Mouse (Mus musculus) forelimb bud, embryonic 11.5 days (tissue): ENCODE results near the gene Fam214a.

ENCODE experiments used
- DNase-seq: peaks from one replicate; pipeline ENCODE4 v3.0.0-alpha.2; 2012; ENCODE audit warnings: low read depth, low spot score

Gene Fam214a

DNA sequence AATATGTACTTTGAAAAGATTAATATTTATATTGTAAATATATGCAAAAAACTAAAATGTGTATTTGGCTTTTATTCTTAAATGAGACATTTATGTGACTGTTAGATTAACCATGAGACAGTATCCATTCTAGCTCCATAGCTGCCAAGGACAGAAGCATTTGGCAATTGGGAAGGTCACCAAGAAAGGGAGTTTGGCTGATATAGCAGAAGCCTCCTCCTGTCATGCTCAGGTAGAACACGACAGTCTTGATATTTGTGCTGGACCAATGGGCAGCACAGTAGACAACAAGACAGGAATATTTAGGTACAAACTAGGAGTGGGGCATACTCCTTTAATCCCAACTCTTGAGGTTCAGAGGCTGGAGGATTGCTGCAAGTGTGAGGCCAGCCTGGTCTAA lies 79.7 kb downstream of the Fam214a start:
- no peak for DNase-seq

DNA sequence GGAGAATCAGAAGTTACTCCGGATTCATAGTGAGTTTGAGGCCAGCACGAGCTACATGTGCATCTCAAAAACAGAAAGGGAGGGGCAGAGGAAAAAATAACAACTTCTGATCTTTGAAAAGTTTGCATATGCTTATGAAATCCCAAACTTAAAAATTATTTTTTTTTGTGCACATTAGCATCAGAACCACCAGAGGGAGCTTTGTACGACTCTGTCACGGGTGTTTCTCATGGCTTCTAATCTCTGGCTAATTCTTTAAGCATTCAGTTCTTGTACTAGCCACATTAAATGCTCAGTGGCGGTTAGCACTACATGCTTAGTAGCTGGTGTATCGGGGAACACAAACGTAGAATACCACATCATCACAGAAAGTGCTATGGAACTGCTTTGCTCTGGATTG lies 80.5 kb downstream of the Fam214a start:
- no peak for DNase-seq

DNA sequence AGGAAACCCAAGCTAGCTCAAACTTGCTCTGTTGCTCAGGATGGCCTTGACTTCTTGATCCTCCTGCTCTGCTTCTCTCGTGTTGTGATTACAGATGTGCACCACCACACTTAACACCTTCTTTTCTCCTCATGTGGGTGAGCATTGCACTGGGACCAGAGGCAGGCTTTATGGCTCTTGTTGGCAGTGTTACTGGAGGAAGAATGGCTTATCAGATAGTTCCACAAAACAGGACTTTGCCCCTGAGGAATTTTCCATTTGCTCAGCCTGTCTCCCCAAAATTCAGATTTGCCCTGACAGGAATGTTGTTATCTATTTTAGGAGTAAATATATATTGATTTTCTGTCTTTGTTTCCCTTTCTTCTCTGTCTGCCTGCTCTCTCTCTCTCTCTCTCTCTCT lies 82.0 kb downstream of the Fam214a start:
- DNase-seq: no peak

DNA sequence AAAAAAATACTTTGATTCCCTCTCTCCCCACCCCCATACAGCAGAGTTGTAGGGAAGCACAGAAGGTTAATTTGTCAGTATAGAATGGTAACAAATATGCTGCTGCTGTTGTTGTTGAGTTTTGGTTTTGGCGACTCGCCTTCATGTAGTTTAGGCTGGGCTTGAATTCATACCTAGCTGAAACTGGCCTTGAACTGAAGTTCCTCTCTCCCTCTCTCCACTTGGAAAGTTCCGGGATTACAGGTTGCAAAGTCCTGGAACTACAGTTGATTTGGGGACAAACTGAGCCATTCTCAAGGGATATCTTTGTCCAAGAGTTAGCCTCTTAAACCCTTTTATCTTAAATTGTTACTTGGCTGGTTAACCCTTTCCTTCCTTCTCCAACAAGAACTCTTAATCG lies 83.3 kb downstream of the Fam214a start:
- no peak for DNase-seq

DNA sequence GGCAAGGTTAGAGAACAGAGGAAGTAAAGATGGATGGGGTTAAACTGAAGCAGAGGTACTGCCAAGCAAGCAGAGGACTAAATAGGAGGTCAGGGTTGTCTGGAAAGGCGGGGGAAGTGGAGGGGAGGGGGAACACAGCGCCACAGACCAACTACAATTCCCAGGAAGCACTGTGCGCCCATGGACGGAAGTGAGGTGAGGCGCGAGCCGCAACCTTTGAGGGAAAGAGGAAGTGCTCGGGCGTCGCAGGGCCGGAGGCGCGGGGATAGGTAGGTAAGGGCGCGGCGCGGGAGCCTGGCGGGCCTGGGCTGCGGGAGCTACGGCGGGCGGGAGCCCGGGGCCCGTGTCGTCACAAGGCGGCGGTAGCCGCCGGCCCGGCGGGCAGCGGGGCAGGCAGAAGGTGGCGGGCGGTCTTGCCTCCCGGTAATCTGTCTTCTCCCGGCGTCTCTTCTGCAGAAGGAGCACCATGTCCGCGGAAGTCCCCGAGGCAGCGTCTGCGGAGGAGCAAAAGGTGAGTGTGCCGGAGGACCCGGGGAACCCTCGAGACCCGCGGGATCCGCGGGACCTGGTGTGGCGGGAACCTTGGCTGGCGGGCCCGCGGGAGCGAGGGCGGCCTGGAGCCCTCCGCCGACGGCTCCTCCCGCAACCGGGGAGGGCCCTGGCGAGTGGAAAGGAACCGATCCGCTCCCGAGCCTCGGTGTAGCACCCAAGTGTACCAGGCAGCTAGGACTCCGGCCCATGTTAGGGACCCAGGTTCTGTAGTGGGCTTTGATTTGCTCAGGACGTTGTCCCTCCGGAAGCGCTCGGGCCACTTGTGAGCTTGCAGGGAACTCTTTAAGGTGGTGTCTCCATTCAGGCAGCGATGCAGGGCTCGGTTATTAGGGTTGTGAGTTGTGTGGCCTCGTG lies 85.0 kb downstream of the Fam214a start, which contains the start of gene Arpp19:
Gene Arpp19, plus strand, starts transcription at position 164 of the 906 bp plus-strand sequence.
- DNase-seq: peak; percentile 83

DNA sequence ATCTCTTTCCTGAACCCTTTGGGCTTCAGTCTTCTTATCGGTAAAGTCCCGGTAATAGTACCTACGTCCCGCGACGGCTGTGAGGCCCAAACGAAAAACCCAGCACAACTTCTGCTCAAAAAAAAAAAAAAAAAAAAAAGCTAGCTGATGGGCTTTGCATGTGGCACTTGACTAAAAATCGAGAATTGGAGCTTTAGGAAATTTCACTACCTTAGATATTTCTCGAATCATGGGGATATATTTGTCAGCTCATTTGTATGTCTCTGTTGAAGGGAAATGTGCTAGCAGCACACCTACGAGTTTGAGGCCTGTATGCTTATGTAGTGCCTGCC lies 85.6 kb downstream of the Fam214a start:
- DNase-seq: no peak

DNA sequence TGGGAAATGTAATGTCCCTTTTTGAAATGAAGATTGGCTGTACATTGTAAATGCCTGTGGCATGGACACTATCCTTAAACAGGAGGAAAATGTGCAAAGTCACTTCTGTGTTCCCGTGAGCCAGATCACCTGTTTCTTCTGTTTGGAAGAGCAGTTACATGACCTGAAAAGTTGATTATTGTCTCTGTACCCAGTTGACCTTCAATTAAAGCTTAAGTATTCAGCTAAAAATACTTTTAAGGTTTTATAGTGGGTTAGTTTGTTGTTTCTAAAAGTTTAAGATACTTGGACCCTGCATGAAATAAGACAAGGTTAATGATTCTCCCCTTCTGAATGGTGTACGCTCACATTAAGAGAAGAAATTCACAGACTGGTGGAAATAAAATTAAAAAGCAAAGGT lies 87.9 kb downstream of the Fam214a start:
- DNase-seq: no peak

DNA sequence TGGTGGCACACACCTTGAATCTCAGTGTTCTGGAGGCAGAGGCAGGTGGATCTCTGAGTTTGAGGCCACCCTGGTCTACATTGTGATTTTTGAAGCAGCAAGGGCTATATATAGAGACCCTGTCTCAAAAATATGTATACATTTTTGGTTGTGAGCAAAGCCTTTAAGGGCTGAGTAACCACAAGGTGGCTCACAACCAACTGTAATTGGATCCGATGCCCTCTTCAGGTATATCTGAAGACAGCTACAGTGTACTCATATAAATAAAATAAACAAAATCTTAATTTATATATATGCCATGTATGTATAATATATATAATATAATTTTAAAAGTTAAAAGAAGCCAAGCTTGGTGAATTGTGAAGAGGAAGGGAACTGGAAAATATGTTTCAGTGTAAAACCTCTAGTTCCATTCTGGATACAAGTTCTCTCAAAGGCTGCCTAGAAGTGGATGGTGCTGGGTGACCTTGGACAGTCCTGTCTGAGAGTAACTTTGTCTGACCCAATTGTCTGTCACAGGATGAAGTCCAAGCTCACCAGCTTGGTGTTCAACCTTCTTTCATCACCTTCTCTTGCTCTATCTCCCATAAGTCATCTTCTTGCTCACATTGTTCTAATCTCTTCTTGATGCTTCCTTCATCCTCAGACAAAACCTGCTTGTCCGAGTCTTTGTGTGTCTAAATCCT lies 89.3 kb downstream of the Fam214a start:
- no peak for DNase-seq

DNA sequence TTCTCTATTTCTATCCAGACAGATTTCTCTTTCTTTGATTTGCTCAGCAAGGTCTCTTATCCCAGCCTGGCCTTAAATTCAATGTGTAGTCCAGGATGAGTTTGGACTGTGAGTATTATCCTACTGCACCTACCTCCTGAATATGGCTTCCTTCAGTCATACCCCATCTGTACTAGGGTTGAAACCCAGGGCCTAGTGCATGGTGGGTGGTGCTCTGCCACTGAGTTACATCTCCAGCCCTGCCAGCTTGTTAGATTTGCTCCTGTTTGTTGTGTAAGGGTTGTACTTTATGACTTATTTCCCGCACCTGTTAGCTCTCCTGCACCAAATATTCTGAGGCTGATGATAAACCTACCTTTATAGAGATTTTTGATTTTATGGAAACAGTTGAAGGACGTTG lies 90.5 kb downstream of the Fam214a start:
- no peak for DNase-seq

DNA sequence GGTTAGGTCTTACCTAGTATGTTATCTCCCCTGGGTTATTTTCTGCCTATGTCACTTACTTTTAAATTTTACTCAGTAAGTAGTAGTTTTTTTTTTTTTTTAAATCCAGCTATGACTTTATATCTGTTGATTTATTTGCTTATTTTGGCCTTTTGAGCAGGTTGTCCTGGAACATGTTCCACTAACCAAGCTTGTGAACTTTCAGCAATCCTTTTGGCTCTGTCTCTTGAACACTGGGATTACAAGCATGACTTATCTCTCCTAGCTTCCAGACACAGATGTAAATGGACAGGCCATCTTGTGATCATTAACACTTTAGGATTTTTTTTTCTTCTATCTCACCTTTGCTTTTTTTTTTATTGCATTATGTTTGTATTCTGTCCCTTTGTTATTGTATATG lies 94.4 kb downstream of the Fam214a start:
- no peak for DNase-seq

DNA sequence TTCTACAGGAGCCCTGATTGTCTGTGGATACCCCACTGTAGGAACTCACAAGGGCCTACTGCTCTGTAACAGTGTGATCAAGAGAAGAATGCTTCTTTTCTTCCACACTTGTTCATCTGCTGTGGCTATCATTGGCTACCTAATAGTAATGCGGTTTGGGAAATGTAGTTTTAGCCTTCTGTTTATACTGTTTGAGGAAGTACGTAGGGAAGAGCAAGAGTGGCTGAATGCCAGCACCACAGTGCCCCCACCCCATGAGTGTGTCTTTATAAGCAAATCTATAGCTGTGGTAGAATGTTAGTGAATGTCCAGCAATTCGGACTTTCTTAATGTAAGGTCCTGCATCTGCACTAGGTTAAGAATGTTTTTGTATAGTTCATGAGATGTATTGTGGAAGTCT lies 96.4 kb downstream of the Fam214a start:
- DNase-seq: no peak

DNA sequence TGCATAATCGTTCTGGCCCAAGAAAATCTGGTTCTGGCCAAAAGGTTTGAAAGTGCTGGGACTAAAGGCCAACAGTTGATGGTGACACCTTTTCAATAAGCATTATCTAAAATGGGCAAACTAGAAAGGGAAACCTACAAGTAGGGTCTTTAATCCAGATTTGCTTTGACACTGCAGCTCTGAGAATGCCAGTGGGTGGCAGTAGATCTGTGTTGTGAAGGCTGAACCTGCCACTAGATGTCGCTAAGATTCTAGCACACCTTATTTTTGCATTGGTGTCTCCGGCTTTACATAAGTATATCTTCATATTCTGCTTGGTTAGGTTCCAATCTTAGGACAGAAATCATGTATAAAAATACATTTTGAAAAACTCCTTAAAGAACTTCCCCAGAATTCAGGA lies 97.3 kb downstream of the Fam214a start:
- peak; percentile 64 for DNase-seq

DNA sequence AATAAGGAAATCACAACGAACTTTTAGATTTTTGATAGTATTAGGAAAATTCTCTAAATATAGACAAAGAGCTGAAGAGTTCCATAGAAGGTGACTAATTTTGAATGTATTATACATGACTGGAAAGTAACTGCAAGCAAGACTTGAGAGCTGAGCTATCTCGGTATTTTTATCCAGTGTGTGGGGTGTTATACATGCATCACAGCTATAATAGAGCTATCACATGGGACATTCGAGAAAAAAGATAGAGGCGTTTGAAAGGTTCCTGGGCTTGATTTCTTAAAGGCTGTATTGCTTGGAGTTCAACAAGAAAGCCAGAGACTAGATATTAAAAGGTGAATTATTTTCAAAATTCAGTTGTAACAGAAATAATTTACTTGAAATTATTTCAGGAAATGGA lies 99.2 kb downstream of the Fam214a start:
- DNase-seq: no peak

DNA sequence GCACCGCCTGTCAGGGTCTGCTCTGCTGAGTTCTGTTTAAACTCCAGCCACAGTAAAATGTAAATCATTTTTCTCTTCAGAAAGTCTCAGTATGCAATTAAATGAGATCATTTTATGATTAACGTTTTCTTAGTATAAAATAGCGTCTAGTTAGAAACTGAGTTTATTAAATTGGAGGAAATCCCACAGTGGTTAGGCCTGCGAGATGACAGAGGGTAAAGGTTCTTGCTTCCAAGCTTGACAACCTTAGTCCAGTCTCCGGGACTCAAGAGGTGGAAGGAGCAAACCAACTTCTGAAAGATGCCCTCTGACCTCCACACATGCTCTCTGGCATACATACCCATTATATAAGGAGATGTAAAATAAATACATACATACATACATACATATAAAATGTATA lies 102.4 kb downstream of the Fam214a start:
- DNase-seq: no peak

DNA sequence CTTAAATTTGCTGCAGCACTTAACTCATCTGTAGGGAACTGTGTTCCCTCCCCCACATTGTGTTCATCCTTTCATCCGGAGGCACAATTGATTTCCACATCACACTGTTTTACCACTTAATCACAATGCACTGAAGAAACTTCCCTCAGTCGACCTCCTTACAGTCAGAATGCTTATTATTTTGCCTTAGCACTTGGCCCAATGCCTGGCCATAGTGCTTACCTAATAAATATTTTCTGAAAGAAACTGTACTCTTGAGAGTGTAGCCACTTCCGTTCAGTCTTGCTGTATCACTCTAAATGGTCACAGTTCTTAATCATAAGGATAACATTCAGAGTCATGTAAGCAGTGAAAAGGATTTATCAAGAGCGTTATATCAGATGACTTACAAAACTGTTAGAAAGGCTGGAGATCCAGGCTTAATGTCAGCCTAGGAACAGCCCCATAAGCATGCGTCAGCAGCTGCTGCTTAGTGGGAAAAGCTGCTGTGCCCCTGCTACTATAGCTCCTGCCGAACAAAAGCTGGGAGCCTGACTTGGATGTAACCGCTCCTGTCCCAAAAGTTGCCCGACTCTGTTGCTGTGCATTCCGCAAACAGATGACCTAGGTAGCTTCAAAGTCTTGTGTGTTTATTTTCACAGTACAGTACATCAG lies 112.1 kb downstream of the Fam214a start:
- no peak for DNase-seq

DNA sequence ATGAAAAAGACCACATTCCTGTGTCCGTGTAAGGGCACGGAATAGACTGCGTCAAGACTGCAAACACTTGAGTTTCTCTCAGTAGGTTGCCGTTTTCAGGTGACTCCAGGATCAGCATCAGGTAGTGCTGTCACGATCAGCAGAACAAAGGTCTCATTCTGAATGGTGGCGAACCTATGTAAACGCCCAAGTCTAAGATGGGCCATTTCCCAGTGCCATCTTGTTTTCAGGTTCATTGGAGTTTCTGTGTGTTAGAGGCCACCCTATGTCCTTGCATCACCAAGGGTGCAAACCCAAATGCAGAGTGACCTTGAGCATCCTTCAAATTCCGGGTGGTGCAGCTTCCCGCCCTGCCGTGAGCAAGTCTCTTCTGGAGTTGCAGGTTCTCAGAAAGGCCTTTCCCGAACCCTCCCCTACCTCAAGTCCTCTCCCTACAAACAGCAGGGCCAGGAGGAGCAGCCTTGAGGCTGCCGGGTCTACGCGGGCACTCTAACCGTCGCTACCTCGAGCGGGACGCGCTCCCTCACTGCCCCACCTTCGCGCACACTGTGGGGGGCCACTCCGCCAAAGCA lies 117.9 kb downstream of the Fam214a start, which contains the start of gene Myo5a:
Gene Myo5a, plus strand, starts transcription at position 559 of the 572 bp plus-strand sequence.
- DNase-seq: peak; percentile 31

DNA sequence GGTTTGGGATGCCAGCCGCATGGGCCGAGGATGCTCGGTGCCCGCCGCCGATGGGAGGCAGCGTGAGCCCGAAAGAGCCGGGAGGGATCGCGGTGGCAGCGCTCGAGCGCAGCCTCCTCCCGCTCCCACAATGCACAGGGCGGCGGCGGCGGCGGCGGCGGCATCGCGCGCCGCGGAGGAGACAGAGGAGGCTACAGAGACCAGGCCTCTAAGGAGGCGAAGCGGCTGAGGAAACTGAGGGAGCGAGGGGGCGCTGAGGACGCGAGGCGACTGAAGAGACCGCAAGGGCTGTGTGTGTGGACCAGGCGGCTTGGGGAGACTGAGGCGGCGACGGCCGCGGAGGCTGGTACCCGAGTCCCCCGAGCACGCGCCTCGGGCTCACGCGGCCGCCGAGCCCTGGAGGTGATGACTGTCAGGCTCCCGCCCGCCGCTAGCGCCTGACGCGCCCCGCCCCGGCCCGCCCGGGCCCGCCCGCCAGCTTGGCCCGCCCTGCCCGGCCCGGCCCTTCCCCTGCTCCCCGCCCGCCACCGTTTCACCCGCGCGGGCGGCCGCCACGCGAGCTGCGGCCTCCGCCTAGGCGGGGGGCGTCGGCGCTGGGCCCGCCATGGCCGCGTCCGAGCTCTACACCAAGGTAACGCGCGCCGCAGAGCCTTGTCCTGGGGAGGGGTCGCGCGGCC lies 118.5 kb downstream of the Fam214a start:
- DNase-seq: peak; percentile 69

DNA sequence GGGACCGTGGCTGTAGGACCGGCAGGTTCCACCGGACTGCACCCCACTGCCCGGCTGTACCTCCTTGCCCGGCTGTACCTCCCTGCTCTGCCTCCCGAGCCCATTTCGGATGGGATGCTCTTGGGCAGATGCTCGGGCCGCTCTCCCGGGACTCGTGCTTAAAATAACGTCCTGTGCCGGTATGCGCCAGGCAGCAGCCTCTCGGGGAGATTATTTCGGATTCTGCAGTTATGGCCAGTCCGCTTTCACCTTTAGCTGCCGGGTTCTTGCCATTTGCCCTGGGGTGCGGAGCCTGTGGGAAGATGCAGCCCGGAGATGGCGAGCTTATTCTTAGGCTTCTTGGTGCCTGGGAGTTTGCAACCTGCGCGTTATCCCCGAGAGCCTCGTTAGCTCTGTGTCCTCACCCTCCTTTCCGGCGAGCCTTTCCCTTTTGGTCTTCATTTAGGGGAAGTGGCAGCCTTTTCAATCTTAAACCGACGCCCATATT lies 119.1 kb downstream of the Fam214a start:
- peak; percentile 34 for DNase-seq

DNA sequence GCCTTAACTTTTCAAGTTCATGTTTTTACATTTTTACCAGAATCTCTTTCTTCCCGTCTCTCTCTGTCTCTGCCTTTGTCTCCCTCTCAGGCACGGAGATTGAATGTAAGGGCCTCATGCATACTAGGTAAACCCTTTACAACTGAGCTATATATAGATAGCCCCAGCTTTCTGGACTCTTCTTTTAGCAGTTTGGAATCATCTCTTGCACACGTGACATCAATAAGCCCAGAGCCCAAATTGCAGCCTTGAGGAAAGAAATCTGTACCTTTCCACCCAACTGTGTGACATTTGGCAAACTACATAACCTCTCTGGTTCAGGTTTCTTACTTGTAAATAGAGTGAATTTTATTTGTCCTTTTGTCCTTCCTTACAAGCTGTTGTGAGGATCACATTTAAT lies 119.7 kb downstream of the Fam214a start:
- no peak for DNase-seq

DNA sequence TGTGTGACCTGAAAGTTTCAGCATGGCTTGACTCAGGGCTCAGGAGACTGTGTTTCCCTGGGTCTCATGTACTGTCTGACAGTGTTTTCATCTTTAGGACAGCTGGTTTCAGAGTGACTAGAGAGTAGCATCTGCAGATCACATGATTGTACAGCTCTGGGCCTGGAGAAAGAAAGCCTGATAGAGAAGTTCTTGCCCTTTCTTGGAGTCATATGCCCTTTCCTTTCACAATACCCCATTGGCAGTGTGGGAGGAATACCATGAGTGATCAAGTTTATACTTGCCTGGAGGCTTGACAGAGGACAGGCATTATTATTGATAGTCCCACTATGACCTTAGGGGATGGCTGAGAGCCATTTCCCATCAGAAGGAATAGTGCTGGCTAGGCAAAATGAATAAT lies 124.5 kb downstream of the Fam214a start:
- DNase-seq: no peak
